Comparison of ENCODE assay signal across 17 mouse cellular contexts in genomic region chr9:96583076-96583475, GRCm38 (mm10). TPM values are rescaled to one million over a fixed set of nuclear protein-coding genes. Genes with fewer than 3 reads are reported as not detected.
DNase-seq lines count a peak whose midpoint lies in the region; ATAC-seq and TF ChIP-seq lines count a peak whose summit lies in the region.
"Had no signal": no experiment of that assay in that cellular context is flagged by ENCODE, and none has a peak within 500 bp of the region (broad histone marks: within the 10 kb centered on the region; RNA-seq: fewer than 3 reads in every experiment).

No protein-coding gene starts in this region.

- peaks cover 31% of the 10 kb centered on the region for H3K4me1 ChIP-seq in megakaryocyte, embryonic 14.5 days
- H3K4me1 ChIP-seq in stomach, postnatal 0 days (replicated peaks; ENCODE audit: control insufficient read depth, insufficient read depth), result no peaks in the 10 kb centered on the region
- H3K4me1 ChIP-seq: midbrain, embryonic 15.5 days had no signal

- H3K27ac ChIP-seq in stomach, postnatal 0 days (replicated peaks), result no peak overlapping the region
- H3K27ac ChIP-seq: layer of hippocampus, adult 2 months; midbrain, embryonic 15.5 days had no signal

- WGBS in stomach, postnatal 0 days, result 85% methylated on average over 2 of the region's 2 CpGs

- no peaks in the 10 kb centered on the region for H3K9me3 ChIP-seq in megakaryocyte, embryonic 14.5 days
- H3K9me3 ChIP-seq in stomach, postnatal 0 days (ENCODE audit: control insufficient read depth, low read length), result no peaks in the 10 kb centered on the region
- H3K9me3 ChIP-seq: midbrain, embryonic 15.5 days had no signal

- no peak overlapping the region for H3K4me2 ChIP-seq in stomach, postnatal 0 days (replicated peaks; ENCODE audit: low read depth)
- H3K4me2 ChIP-seq: heart, embryonic 11.5 days; liver, embryonic 11.5 days; midbrain, embryonic 15.5 days had no signal

- peak; percentile 52; the same call in 1 of the 2 replicates for ATAC-seq in cerebellum, adult (ENCODE audit: insufficient number of reproducible peaks, low FRiP score, low TSS enrichment)
- no peak for ATAC-seq in stomach, postnatal 0 days (ENCODE audit: low FRiP score, low TSS enrichment)
- ATAC-seq: lung, postnatal 0 days; midbrain, embryonic 15.5 days had no signal

- no peak for TF ChIP-seq CTCF in stomach, postnatal 0 days (IDR thresholded peaks at IDR 0.05; ENCODE audit: low read depth)

- H3K27me3 ChIP-seq in megakaryocyte, embryonic 14.5 days (replicated peaks), result peaks cover 3% of the 10 kb centered on the region
- H3K27me3 ChIP-seq in stomach, postnatal 0 days (ENCODE audit: control insufficient read depth, insufficient read depth, low read length), result no peaks in the 10 kb centered on the region
- H3K27me3 ChIP-seq: midbrain, embryonic 15.5 days had no signal

- no peak for DNase-seq in cerebellum, postnatal 4 days (ENCODE audit: low spot score in 2 of 2)
- peak; percentile 70 for DNase-seq in T-cell, adult 2 months (ENCODE audit: low spot score)
- DNase-seq in thymus, postnatal 14 days, result peak; percentile 46
- DNase-seq in stomach, postnatal 0 days (ENCODE audit: low spot score), result no peak
- no peak for DNase-seq in lung, postnatal 4 days
- no peak for DNase-seq in kidney, postnatal 36 days
- DNase-seq: adrenal gland, postnatal 14 days; kidney, adult 18-20 months had no signal

- H3K9ac ChIP-seq in stomach, postnatal 0 days (ENCODE audit: low read length), result no peak overlapping the region
- H3K9ac ChIP-seq: midbrain, embryonic 15.5 days had no signal

- no peak for TF ChIP-seq EP300 in stomach, postnatal 0 days (optimal IDR thresholded peaks at IDR 0.05)

- H3K36me3 ChIP-seq in megakaryocyte, embryonic 14.5 days (replicated peaks; ENCODE audit: low read length), result peaks cover 36% of the 10 kb centered on the region
- no peaks in the 10 kb centered on the region for H3K36me3 ChIP-seq in stomach, postnatal 0 days (ENCODE audit: control insufficient read depth, insufficient read depth, low read length)
- H3K36me3 ChIP-seq: midbrain, embryonic 15.5 days had no signal

- H3K4me3 ChIP-seq in megakaryocyte, embryonic 14.5 days (replicated peaks), result peak overlapping the region; percentile 47
- H3K4me3 ChIP-seq in stomach, postnatal 0 days (ENCODE audit: low read depth, low read length), result no peak overlapping the region
- H3K4me3 ChIP-seq: erythroblast, embryonic 14.5 days; layer of hippocampus, adult 2 months; midbrain, embryonic 15.5 days had no signal

RNA-seq across cellular contexts. Expression of gene Rasa2, which starts 48.3 kb away (rescaled TPM):
- polyA plus RNA-seq in megakaryocyte, embryonic 14.5 days (2012; ENCODE audit: insufficient read depth, low replicate concordance), result 0.38 TPM in 1 of 2 replicates, not detected in the other
- 12.2 and 12.5 TPM in 2 replicates for polyA plus RNA-seq in stomach, postnatal 0 days (2015; fragmentation: Nextera tagmentation; extraction: Ambion mirVana)
- polyA plus RNA-seq: erythroblast, embryonic 14.5 days had no signal

RNA-seq across cellular contexts. Expression of gene Gm28729, which starts 58.0 kb away (rescaled TPM):
- polyA plus RNA-seq in megakaryocyte, embryonic 14.5 days (2012; ENCODE audit: insufficient read depth, low replicate concordance), result not detected in 2 replicates
- polyA plus RNA-seq in stomach, postnatal 0 days (2015; fragmentation: Nextera tagmentation; extraction: Ambion mirVana), result not detected in 2 replicates
- polyA plus RNA-seq: erythroblast, embryonic 14.5 days; heart, embryonic 11.5 days; liver, embryonic 11.5 days; stomach, embryonic 14.5 days had no signal

Comparison
In these comparisons a context has a peak if more than half of its experiments do, and no peak if none do; other contexts are left out.
1. DNase-seq: peak in T-cell, adult 2 months (single experiment) and thymus, postnatal 14 days (single experiment); none in cerebellum, postnatal 4 days (0 of 2), stomach, postnatal 0 days (single experiment), lung, postnatal 4 days (0 of 2) and kidney, postnatal 36 days (0 of 2).